Mouse (Mus musculus) lung, postnatal 0 days (tissue): Measurements from ENCODE around the gene Cfap157.

Source experiments
- CTCF ChIP-seq: IDR thresholded peaks from 2 replicates; pipeline ENCODE4 v1.5.1; 2016; ENCODE audit warnings: antibody characterized with exemption, mild to moderate bottlenecking
- EP300 ChIP-seq: IDR thresholded peaks from 2 replicates; pipeline ENCODE4 v1.6.1; 2016; ENCODE audit warnings: antibody characterized with exemption, mild to moderate bottlenecking, control low read depth

- TF ChIP-seq CTCF (no peak), EP300 (no peak)
Observed at GRCm38 (mm10) chr2:32749082-32749481, 35.1 kb downstream of the Cfap157 start.
